Mouse (Mus musculus) bone marrow macrophage, adult 2 months (primary cell): ENCODE data around the gene Retreg3. TPM values are rescaled to one million over a fixed set of nuclear protein-coding genes. Genes with fewer than 3 reads are reported as not detected.
A peak's percentile ranks its signal among the peaks of the same experiment; 100 is the strongest.

Experiments
- H3K27ac ChIP-seq: 2 replicates; pipeline ENCODE4 v1.5.1; 2012; ENCODE audit warnings: low read depth, low read length; ENCODE audit not compliant: insufficient read depth
- H3K4me1 ChIP-seq: 2 replicates; pipeline ENCODE4 v1.6.1; 2012; ENCODE audit warnings: low read length; ENCODE audit not compliant: control insufficient read depth, insufficient read depth
- H3K4me3 ChIP-seq: 2 replicates; pipeline ENCODE4 v1.5.1; 2012; ENCODE audit warnings: mild to moderate bottlenecking, low read length, moderate library complexity; ENCODE audit not compliant: insufficient read depth
- CTCF ChIP-seq: IDR thresholded peaks from 2 replicates; pipeline ENCODE4 v1.5.1; 2012; ENCODE audit warnings: low read depth, mild to moderate bottlenecking, low read length, moderate library complexity
- POLR2A ChIP-seq: IDR thresholded peaks from 2 replicates; pipeline ENCODE4 v1.6.1; 2012; ENCODE audit warnings: mild to moderate bottlenecking, low read depth, low read length, borderline replicate concordance
- polyA plus RNA-seq: library from polyadenylated mRNA; stranded (reverse); fragments of >200 nt; gene quantifications from 2 replicates; pipeline ENCODE4 v1.2.4, GENCODE M21; 2012; ENCODE audit not compliant: missing spikeins, insufficient read depth, insufficient read length

Retreg3 gene
- polyA plus RNA-seq, 1 experiment: 62.4 TPM

- no peak overlapping the region for H3K4me3 ChIP-seq
- no peak overlapping the region for H3K27ac ChIP-seq
- TF ChIP-seq POLR2A (no peak), CTCF (no peak)
- H3K4me1 ChIP-seq: peaks cover 4% of the 10 kb centered on the region; the same call in 1 of the 2 replicates
Observed at GRCm38 (mm10) chr11:101058726-101059125, 61.0 kb downstream of the Retreg3 start.

- TF ChIP-seq CTCF (peak; percentile 83), POLR2A (no peak)
- Histone ChIP-seq H3K27ac (no peak overlapping the region), H3K4me3 (no peak overlapping the region), H3K4me1 (peaks cover under 1% of the 10 kb centered on the region; the same call in 1 of the 2 replicates)
Observed at GRCm38 (mm10) chr11:101057860-101058259, 61.8 kb downstream of the Retreg3 start.

- TF ChIP-seq CTCF: no peak
- TF ChIP-seq POLR2A: no peak
- Histone ChIP-seq H3K4me1 (no peaks in the 10 kb centered on the region), H3K4me3 (no peak overlapping the region), H3K27ac (no peak overlapping the region)
Observed at GRCm38 (mm10) chr11:101056885-101057284, 62.8 kb downstream of the Retreg3 start.

- no peak overlapping the region for H3K27ac ChIP-seq
- TF ChIP-seq POLR2A (no peak), CTCF (no peak)
- no peak overlapping the region for H3K4me3 ChIP-seq
- no peaks in the 10 kb centered on the region for H3K4me1 ChIP-seq
Observed at GRCm38 (mm10) chr11:101055418-101055817, 64.3 kb downstream of the Retreg3 start.

- no peak for TF ChIP-seq CTCF
- no peak for TF ChIP-seq POLR2A
- Histone ChIP-seq H3K4me1 (no peaks in the 10 kb centered on the region), H3K4me3 (no peak overlapping the region), H3K27ac (no peak overlapping the region)
Observed at GRCm38 (mm10) chr11:101053974-101054373, 65.7 kb downstream of the Retreg3 start.

GRCm38 (mm10) chr11:101052751-101053473 lies 66.8 kb downstream of the Retreg3 start:
- Histone ChIP-seq H3K4me3 (no peak overlapping the region), H3K27ac (no peak overlapping the region), H3K4me1 (no peaks in the 10 kb centered on the region)
- TF ChIP-seq CTCF (no peak), POLR2A (no peak)

GRCm38 (mm10) chr11:101051617-101052016 lies 68.1 kb downstream of the Retreg3 start:
- no peaks in the 10 kb centered on the region for H3K4me1 ChIP-seq

GRCm38 (mm10) chr11:101051051-101051493 lies 68.6 kb downstream of the Retreg3 start:
- H3K27ac ChIP-seq: no peak overlapping the region
- TF ChIP-seq CTCF (no peak), POLR2A (no peak)
- H3K4me3 ChIP-seq: no peak overlapping the region
- no peaks in the 10 kb centered on the region for H3K4me1 ChIP-seq

More at GRCm38 (mm10) chr11:101051617-101052016, 68.1 kb downstream of the Retreg3 start:
- no peak overlapping the region for H3K4me3 ChIP-seq
- TF ChIP-seq CTCF: no peak
- no peak for TF ChIP-seq POLR2A
- H3K27ac ChIP-seq: no peak overlapping the region

GRCm38 (mm10) chr11:101050359-101050758 lies 69.3 kb downstream of the Retreg3 start:
- TF ChIP-seq POLR2A (no peak), CTCF (no peak)
- Histone ChIP-seq H3K4me3 (no peak overlapping the region), H3K4me1 (no peaks in the 10 kb centered on the region), H3K27ac (no peak overlapping the region)

GRCm38 (mm10) chr11:101047502-101047901 lies 72.2 kb downstream of the Retreg3 start:
- Histone ChIP-seq H3K4me1 (no peaks in the 10 kb centered on the region), H3K27ac (no peak overlapping the region), H3K4me3 (no peak overlapping the region)
- TF ChIP-seq CTCF (no peak), POLR2A (no peak)

- H3K27ac ChIP-seq: no peak overlapping the region
- no peak overlapping the region for H3K4me3 ChIP-seq
- H3K4me1 ChIP-seq: no peaks in the 10 kb centered on the region
- no peak for TF ChIP-seq POLR2A
- TF ChIP-seq CTCF: no peak
Observed at GRCm38 (mm10) chr11:101046440-101046839, 73.3 kb downstream of the Retreg3 start.

Other genes with a start within 250 kb of the Retreg3 start
- 73.3 and 76.6 TPM in 2 replicates for gene Stat3, start 180.4 kb downstream of the Retreg3 start, polyA plus RNA-seq
- gene Cavin1, start 149.0 kb downstream of the Retreg3 start, polyA plus RNA-seq: 3.8 and 4.1 TPM in 2 replicates
- gene Atp6v0a1, start 110.4 kb downstream of the Retreg3 start, polyA plus RNA-seq: 163 and 186 TPM in 2 replicates
- gene Naglu, start 49.9 kb downstream of the Retreg3 start, polyA plus RNA-seq: 59.5 and 64.3 TPM in 2 replicates
- 0.60 TPM in 1 of 2 replicates, not detected in the other for gene Hsd17b1, start 41.5 kb downstream of the Retreg3 start, polyA plus RNA-seq
- 16.5 and 19.6 TPM in 2 replicates for gene Coasy, start 37.3 kb downstream of the Retreg3 start, polyA plus RNA-seq
- 53.8 and 67.3 TPM in 2 replicates for gene Mlx, start 32.6 kb downstream of the Retreg3 start, polyA plus RNA-seq
- 4.1 and 4.8 TPM in 2 replicates for gene Psmc3ip, start 24.5 kb downstream of the Retreg3 start, polyA plus RNA-seq
- gene Tubg1, start within 50 bp of the Retreg3 start, polyA plus RNA-seq: 13.3 and 18.6 TPM in 2 replicates
- not detected in 2 replicates for gene Tubg2, start 36.0 kb upstream of the Retreg3 start, polyA plus RNA-seq
- gene Cntnap1, start 50.6 kb upstream of the Retreg3 start, polyA plus RNA-seq: 2.5 and 3.2 TPM in 2 replicates
- gene Plekhh3, start 51.5 kb upstream of the Retreg3 start, polyA plus RNA-seq: 4.3 and 6.4 TPM in 2 replicates
- gene Ccr10, start 55.5 kb upstream of the Retreg3 start, polyA plus RNA-seq: not detected in 2 replicates
- gene Ezh1, start 106.6 kb upstream of the Retreg3 start, polyA plus RNA-seq: 48.6 and 52.5 TPM in 2 replicates
- not detected in 2 replicates for gene Ramp2, start 126.1 kb upstream of the Retreg3 start, polyA plus RNA-seq
- 111 and 114 TPM in 2 replicates for gene Vps25, start 133.8 kb upstream of the Retreg3 start, polyA plus RNA-seq
- not detected in 2 replicates for gene Wnk4, start 140.7 kb upstream of the Retreg3 start, polyA plus RNA-seq
- gene Cntd1, start 159.1 kb upstream of the Retreg3 start, polyA plus RNA-seq: 1.0 and 1.6 TPM in 2 replicates
- gene Coa3, start 159.2 kb upstream of the Retreg3 start, polyA plus RNA-seq: 60.1 and 63.3 TPM in 2 replicates
- gene Becn1, start 182.4 kb upstream of the Retreg3 start, polyA plus RNA-seq: 78.3 and 80.1 TPM in 2 replicates
- gene Psme3, start 196.3 kb upstream of the Retreg3 start, polyA plus RNA-seq: 48.8 and 53.2 TPM in 2 replicates
- 1.1 and 1.3 TPM in 2 replicates for gene Aoc2, start 205.2 kb upstream of the Retreg3 start, polyA plus RNA-seq
- gene Aoc3, start 210.7 kb upstream of the Retreg3 start, polyA plus RNA-seq: 0.20 TPM in 1 of 2 replicates, not detected in the other
- gene G6pc, start 247.7 kb upstream of the Retreg3 start, polyA plus RNA-seq: not detected in 2 replicates